Mouse (Mus musculus) MEL (cell line): ENCODE data around the gene Pip5k1a. TPM values are rescaled to one million over a fixed set of nuclear protein-coding genes. Genes with fewer than 3 reads are reported as not detected.

Source experiments
- DNase-seq: peaks from one replicate; pipeline ENCODE4 v3.0.0; 2011; ENCODE audit warnings: low read depth, low spot score
- H3K27ac ChIP-seq: 2 replicates; pipeline ENCODE4 v1.5.1; 2012; ENCODE audit warnings: low read depth, mild to moderate bottlenecking, control low read depth, low read length, moderate library complexity; ENCODE audit not compliant: control insufficient read depth
- H3K27me3 ChIP-seq, 2 experiments: fragments of 150-350 bp in 1 of 2; sonication (generic) in 1 of 2; 2 replicates each; pipeline ENCODE4 v1.6.1; 2012; ENCODE audit warnings: low read length in 2 of 2, mild to moderate bottlenecking in 2 of 2, improper control_type of control experiment in 1 of 2, moderate library complexity in 1 of 2; ENCODE audit not compliant: insufficient read depth in 2 of 2, control insufficient read depth in 1 of 2
- H3K36me3 ChIP-seq, 2 experiments: 2 replicates each; pipeline ENCODE4 v1.6.1; 2012 to 2014; ENCODE audit warnings: low read length in 2 of 2, improper control_type of control experiment in 1 of 2, inconsistent platforms in 1 of 2, mild to moderate bottlenecking in 1 of 2; ENCODE audit not compliant: insufficient read depth in 2 of 2, control insufficient read depth in 1 of 2
- H3K4me1 ChIP-seq, 2 experiments: fragments of 150-350 bp in 1 of 2; sonication (generic) in 1 of 2; 2 replicates each; pipeline ENCODE4 v1.6.1; 2012; ENCODE audit warnings: low read length in 2 of 2, improper control_type of control experiment in 1 of 2, mild to moderate bottlenecking in 1 of 2; ENCODE audit not compliant: insufficient read depth in 2 of 2, control insufficient read depth in 1 of 2
- H3K4me3 ChIP-seq, 2 experiments: fragments of 150-350 bp in 1 of 2; sonication (generic) in 1 of 2; 2 replicates each; pipeline ENCODE4 v1.5.1; 2012; ENCODE audit warnings: low read depth in 2 of 2, low read length in 2 of 2, mild to moderate bottlenecking in 2 of 2, moderate library complexity in 2 of 2, control low read depth in 1 of 2, improper control_type of control experiment in 1 of 2; ENCODE audit not compliant: control insufficient read depth in 1 of 2, insufficient read depth in 1 of 2
- H3K79me2 ChIP-seq: 2 replicates; pipeline ENCODE4 v1.6.1; 2012; ENCODE audit warnings: mild to moderate bottlenecking, low read length, moderate library complexity; ENCODE audit not compliant: control insufficient read depth, poor library complexity, insufficient read depth
- H3K9ac ChIP-seq: 2 replicates; pipeline ENCODE4 v1.6.1; 2012; ENCODE audit warnings: low read depth, mild to moderate bottlenecking, control low read depth, low read length, moderate library complexity; ENCODE audit not compliant: control insufficient read depth, poor library complexity, severe bottlenecking
- H3K9me3 ChIP-seq: fragments of 150-350 bp; sonication (generic); replicated peaks from 2 replicates; pipeline ENCODE4 v1.6.1; 2012; ENCODE audit warnings: mild to moderate bottlenecking, low read length, improper control_type of control experiment, moderate library complexity; ENCODE audit not compliant: insufficient read depth
- BHLHE40 ChIP-seq: IDR thresholded peaks from 2 replicates; pipeline ENCODE4 v1.6.1; 2012; ENCODE audit warnings: low read depth, mild to moderate bottlenecking, inconsistent platforms, low read length, improper control_type of control experiment, borderline replicate concordance
- CHD1 ChIP-seq: IDR thresholded peaks from 2 replicates; pipeline ENCODE4 v1.6.1; 2012; ENCODE audit warnings: low read depth, mild to moderate bottlenecking, inconsistent platforms, low read length, improper control_type of control experiment
- CHD2 ChIP-seq: IDR thresholded peaks from 2 replicates; pipeline ENCODE4 v1.6.1; 2011; ENCODE audit warnings: low read length, improper control_type of control experiment
- CTCF ChIP-seq, 3 experiments: IDR thresholded peaks in 2 of 3; conservative IDR thresholded peaks in 1 of 3; 2 replicates each; pipeline ENCODE4 v1.5.1; 2011 to 2012; ENCODE audit warnings: low read length in 3 of 3, low read depth in 2 of 3, mild to moderate bottlenecking in 2 of 3, improper control_type of control experiment in 1 of 3, inconsistent platforms in 1 of 3, mixed read lengths in 1 of 3, moderate library complexity in 1 of 3; ENCODE audit not compliant: control insufficient read depth in 1 of 3, insufficient read depth in 1 of 3, poor library complexity in 1 of 3, severe bottlenecking in 1 of 3
- E2F4 ChIP-seq: IDR thresholded peaks from 2 replicates; pipeline ENCODE4 v1.6.1; 2011; ENCODE audit warnings: low read depth, low read length, improper control_type of control experiment, borderline replicate concordance
- ETS1 ChIP-seq: IDR thresholded peaks from 2 replicates; pipeline ENCODE4 v1.6.1; 2012; ENCODE audit warnings: low read depth, mild to moderate bottlenecking, inconsistent platforms, low read length, improper control_type of control experiment, moderate library complexity
- GABPA ChIP-seq: IDR thresholded peaks from 2 replicates; pipeline ENCODE4 v1.6.1; 2012; ENCODE audit warnings: low read depth, mild to moderate bottlenecking, inconsistent platforms, low read length, improper control_type of control experiment, moderate library complexity
- GATA1 ChIP-seq: IDR thresholded peaks from 2 replicates; pipeline ENCODE4 v1.6.1; 2011; ENCODE audit warnings: low read depth, low read length, improper control_type of control experiment
- KAT2A ChIP-seq: conservative IDR thresholded peaks from 2 replicates; pipeline ENCODE4 v1.6.1; 2012; ENCODE audit warnings: low read depth, low read length, improper control_type of control experiment, inconsistent platforms
- MAFK ChIP-seq: IDR thresholded peaks from 2 replicates; pipeline ENCODE4 v1.6.1; 2011; ENCODE audit warnings: low read depth, mild to moderate bottlenecking, low read length, improper control_type of control experiment, borderline replicate concordance
- MAX ChIP-seq: IDR thresholded peaks from 2 replicates; pipeline ENCODE4 v1.6.1; 2011; ENCODE audit warnings: low read length, improper control_type of control experiment
- MAZ ChIP-seq: IDR thresholded peaks from 2 replicates; pipeline ENCODE4 v1.6.1; 2012; ENCODE audit warnings: low read depth, mild to moderate bottlenecking, inconsistent platforms, low read length, improper control_type of control experiment
- MXI1 ChIP-seq: IDR thresholded peaks from 2 replicates; pipeline ENCODE4 v1.6.1; 2011; ENCODE audit warnings: mild to moderate bottlenecking, low read depth, low read length, improper control_type of control experiment
- MYB ChIP-seq: IDR thresholded peaks from 2 replicates; pipeline ENCODE4 v1.6.1; 2011; ENCODE audit warnings: mild to moderate bottlenecking, low read depth, low read length, improper control_type of control experiment
- MYC ChIP-seq: IDR thresholded peaks from 2 replicates; pipeline ENCODE4 v1.6.1; 2011; ENCODE audit warnings: low read depth, mild to moderate bottlenecking, low read length, improper control_type of control experiment, moderate library complexity
- POLR2A ChIP-seq, 2 experiments: IDR thresholded peaks; 2 replicates each; pipeline ENCODE4 v1.6.1; 2011 to 2012; ENCODE audit warnings: low read length in 2 of 2, mild to moderate bottlenecking in 2 of 2, control low read depth in 1 of 2, improper control_type of control experiment in 1 of 2, low read depth in 1 of 2, moderate library complexity in 1 of 2; ENCODE audit not compliant: control insufficient read depth in 1 of 2, insufficient read depth in 1 of 2, poor library complexity in 1 of 2
- POLR2AphosphoS2 ChIP-seq: IDR thresholded peaks from 2 replicates; pipeline ENCODE4 v1.6.1; 2011; ENCODE audit warnings: low read length, improper control_type of control experiment
- POLR2AphosphoS5 ChIP-seq: IDR thresholded peaks from 2 replicates; pipeline ENCODE4 v1.6.1; 2012; ENCODE audit warnings: low read depth, borderline replicate concordance, mild to moderate bottlenecking, inconsistent platforms, low read length, moderate library complexity, mixed read lengths
- RAD21 ChIP-seq: IDR thresholded peaks from 2 replicates; pipeline ENCODE4 v1.6.1; 2011; ENCODE audit warnings: mild to moderate bottlenecking, low read depth, low read length, improper control_type of control experiment
- SIN3A ChIP-seq: IDR thresholded peaks from 2 replicates; pipeline ENCODE4 v1.6.1; 2012; ENCODE audit warnings: low read length, improper control_type of control experiment, inconsistent platforms
- TAL1 ChIP-seq: IDR thresholded peaks from 2 replicates; pipeline ENCODE4 v1.6.1; 2012; ENCODE audit warnings: mild to moderate bottlenecking, inconsistent platforms, low read length, moderate library complexity, mixed read lengths
- TCF12 ChIP-seq: IDR thresholded peaks from 2 replicates; pipeline ENCODE4 v1.6.1; 2014; ENCODE audit warnings: low read depth, mild to moderate bottlenecking, inconsistent platforms, low read length, improper control_type of control experiment, moderate library complexity
- UBTF ChIP-seq: IDR thresholded peaks from 2 replicates; pipeline ENCODE4 v1.6.1; 2012; ENCODE audit warnings: low read depth, mild to moderate bottlenecking, inconsistent platforms, low read length, improper control_type of control experiment, moderate library complexity, borderline replicate concordance; ENCODE audit not compliant: insufficient read depth
- USF1 ChIP-seq: IDR thresholded peaks from 2 replicates; pipeline ENCODE4 v1.6.1; 2014; ENCODE audit warnings: low read depth, mild to moderate bottlenecking, inconsistent platforms, low read length, improper control_type of control experiment, moderate library complexity
- USF2 ChIP-seq, 2 experiments: IDR thresholded peaks; 2 replicates each; pipeline ENCODE4 v1.6.1; 2011 to 2012; ENCODE audit warnings: improper control_type of control experiment in 2 of 2, low read length in 2 of 2, borderline replicate concordance in 1 of 2, inconsistent platforms in 1 of 2, low read depth in 1 of 2, mild to moderate bottlenecking in 1 of 2; ENCODE audit not compliant: insufficient read depth in 1 of 2
- ZC3H11A ChIP-seq: IDR thresholded peaks from 2 replicates; pipeline ENCODE4 v1.6.1; 2012; ENCODE audit warnings: low read depth, mild to moderate bottlenecking, inconsistent platforms, low read length, improper control_type of control experiment
- ZMIZ1 ChIP-seq: IDR thresholded peaks from 2 replicates; pipeline ENCODE4 v1.6.1; 2012; ENCODE audit warnings: low read depth, mild to moderate bottlenecking, inconsistent platforms, low read length, improper control_type of control experiment, moderate library complexity
- polyA plus RNA-seq, 2 experiments: library from polyadenylated mRNA; stranded (reverse) in 1 of 2; unstranded in 1 of 2; fragments of >175 nt in 1 of 2; fragments of >200 nt in 1 of 2; gene quantifications; 2 replicates each; pipeline versions ENCODE4 v1.2.1 to v1.2.4; 2012; ENCODE audit warnings: low replicate concordance in 2 of 2, low read depth in 1 of 2; ENCODE audit not compliant: insufficient read length in 2 of 2, insufficient read depth in 1 of 2, missing spikeins in 1 of 2
- total RNA-seq: library from RNA; depleted of rRNA; stranded (reverse); fragments of 300-350 nt; gene quantifications from 2 replicates; pipeline ENCODE4 v1.2.3, GENCODE M21; 2012

Gene Pip5k1a
- total and polyA plus RNA-seq, 3 experiments, result 47.7 to 322 (median 103) TPM

GRCm38 (mm10) chr3:95027701-95028100 is 79.0 kb downstream of the Pip5k1a start:
- no peaks in the 10 kb centered on the region for H3K27me3 ChIP-seq
- no peak overlapping the region for H3K27ac ChIP-seq
- H3K79me2 ChIP-seq, result no peaks in the 10 kb centered on the region
- no peak overlapping the region for H3K4me3 ChIP-seq
- peaks cover 9 to 13% of the 10 kb centered on the region in 2 experiments for H3K4me1 ChIP-seq
- no peaks in the 10 kb centered on the region for H3K9me3 ChIP-seq
- DNase-seq, result peak; percentile 38
- no peak overlapping the region for H3K9ac ChIP-seq
- H3K36me3 ChIP-seq, result peaks cover 9 to 10% of the 10 kb centered on the region in 2 experiments
- peak; percentile 47; the same call in 1 of the 2 replicates for TF ChIP-seq MXI1
- no peak for TF ChIP-seq UBTF
- no peak for TF ChIP-seq CTCF (IDR thresholded peaks at IDR 0.05 in 2 of 3, conservative IDR thresholded peaks at IDR 0.05 in 1 of 3; ENCODE audit: control insufficient read depth in 1 of 3, insufficient read depth in 1 of 3, low read depth in 2 of 3, low read length in 3 of 3, poor library complexity in 1 of 3, severe bottlenecking in 1 of 3)
- TF ChIP-seq SIN3A, result peak; percentile 35; the same call in 1 of the 2 replicates
- no peak for TF ChIP-seq E2F4
- no peak for TF ChIP-seq TAL1
- TF ChIP-seq USF1, result peak; percentile 45; the same call in 1 of the 2 replicates
- no peak for TF ChIP-seq GATA1
- peak; percentile 44; the same call in 1 of the 2 replicates for TF ChIP-seq POLR2AphosphoS5
- no peak for TF ChIP-seq POLR2AphosphoS2
- TF ChIP-seq ETS1, result peak; percentile 80
- TF ChIP-seq USF2 (IDR thresholded peaks at IDR 0.05; ENCODE audit: borderline replicate concordance in 1 of 2, insufficient read depth in 1 of 2, low read depth in 1 of 2, low read length in 2 of 2), result no peak
- no peak for TF ChIP-seq TCF12
- no peak for TF ChIP-seq MAZ
- no peak for TF ChIP-seq MAFK
- no peak for TF ChIP-seq ZMIZ1
- TF ChIP-seq, all 39 proteins: peak for 5

GRCm38 (mm10) chr3:95027057-95027645 is 79.6 kb downstream of the Pip5k1a start:
- peak; percentile 34 for DNase-seq
- Histone ChIP-seq H3K27ac (no peak overlapping the region), H3K9ac (no peak overlapping the region), H3K27me3 (no peaks in the 10 kb centered on the region), H3K4me1 (peaks cover 9 to 13% of the 10 kb centered on the region in 2 experiments), H3K36me3 (peaks cover 6 to 10% of the 10 kb centered on the region in 2 experiments), H3K9me3 (no peaks in the 10 kb centered on the region), H3K4me3 (no peak overlapping the region), H3K79me2 (no peaks in the 10 kb centered on the region)
- TF ChIP-seq MAFK (no peak), SIN3A (peak; percentile 5; the same call in 1 of the 2 replicates), MYB (0 out of 2 replicates have a peak, but pooled peaks have one; percentile 17), MAX (peak; percentile 7; the same call in 1 of the 2 replicates), GABPA (no peak), TAL1 (no peak), MYC (no peak), GATA1 (no peak), POLR2AphosphoS2 (peak; percentile 76), ZMIZ1 (no peak; the same call in 1 of the 2 replicates), KAT2A (0 out of 2 replicates have a peak, but pooled peaks have one; percentile 17), CHD1 (no peak), POLR2A (IDR thresholded peaks at IDR 0.05; ENCODE audit: control insufficient read depth in 1 of 2, insufficient read depth in 1 of 2, low read depth in 1 of 2, low read length in 2 of 2, poor library complexity in 1 of 2) (peak in 1 of 2 experiments; percentile 38; a peak in 2 of 4 replicates), POLR2AphosphoS5 (no peak), CHD2 (no peak), CTCF (IDR thresholded peaks at IDR 0.05 in 2 of 3, conservative IDR thresholded peaks at IDR 0.05 in 1 of 3; ENCODE audit: control insufficient read depth in 1 of 3, insufficient read depth in 1 of 3, low read depth in 2 of 3, low read length in 3 of 3, poor library complexity in 1 of 3, severe bottlenecking in 1 of 3) (no peak), RAD21 (no peak), BHLHE40 (no peak), ZC3H11A (no peak)
